In the genomic region with DNA sequence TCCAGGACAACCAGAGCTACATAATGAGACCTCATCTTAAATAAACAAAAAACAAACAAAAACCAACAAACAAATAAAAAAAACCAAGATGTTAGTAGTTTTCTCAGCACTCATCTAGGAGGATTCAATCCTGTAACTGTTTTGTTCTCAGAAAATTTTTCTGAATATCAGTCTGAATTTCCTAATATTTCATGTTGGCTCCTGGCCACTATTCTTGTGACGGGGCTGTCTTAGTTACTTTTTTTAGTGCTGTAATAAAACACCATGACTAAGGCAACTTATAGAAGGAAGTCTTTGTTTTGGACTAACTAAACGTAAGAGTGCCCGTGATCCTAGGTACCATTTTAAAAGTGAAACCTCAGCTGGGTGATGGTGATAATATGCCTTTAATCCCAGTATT, we compare ENCODE assay signal across 41 mouse cellular contexts. TPM values are rescaled to one million over a fixed set of nuclear protein-coding genes. Genes with fewer than 3 reads are reported as not detected.
"Had no signal": no experiment of that assay in that cellular context is flagged by ENCODE, and none has a peak within 500 bp of the region (broad histone marks: within the 10 kb centered on the region; RNA-seq: fewer than 3 reads in every experiment).

No protein-coding gene starts in this region.

- ATAC-seq: hindbrain, postnatal 0 days; intestine, embryonic 16.5 days; liver, embryonic 12.5 days had no signal

- DNase-seq: gastrocnemius, postnatal 14 days; gastrocnemius, postnatal 36 days; heart, adult 18-20 months; heart, postnatal 14 days; heart, postnatal 36 days; kidney, adult 11 months; kidney, adult 2 months; kidney, adult 9 months; kidney, postnatal 14 days; kidney, postnatal 36 days; layer of hippocampus, adult 9-11 months; layer of hippocampus, postnatal 36 days; left cerebral cortex, postnatal 4 days had no signal

- H3K9me3 ChIP-seq: heart, embryonic 13.5 days; heart, embryonic 15.5 days; hindbrain, embryonic 13.5 days; hindbrain, embryonic 15.5 days; kidney, embryonic 15.5 days; limb, embryonic 13.5 days; limb, embryonic 15.5 days; liver, embryonic 12.5 days had no signal

- H3K27me3 ChIP-seq: heart, embryonic 13.5 days; heart, embryonic 15.5 days; hindbrain, embryonic 13.5 days; hindbrain, embryonic 15.5 days; kidney, embryonic 15.5 days; limb, embryonic 13.5 days; limb, embryonic 15.5 days; liver, embryonic 12.5 days had no signal

- H3K27ac ChIP-seq: heart, embryonic 13.5 days; heart, embryonic 15.5 days; hindbrain, embryonic 13.5 days; hindbrain, embryonic 15.5 days; hindbrain, postnatal 0 days; kidney, embryonic 15.5 days; kidney, postnatal 0 days; limb, embryonic 13.5 days; limb, embryonic 15.5 days; liver, embryonic 12.5 days; liver, embryonic 14.5 days had no signal

- H3K4me1 ChIP-seq: heart, embryonic 15.5 days; hindbrain, embryonic 15.5 days; limb, embryonic 15.5 days; liver, embryonic 12.5 days had no signal

- H3K9ac ChIP-seq: heart, embryonic 13.5 days; heart, embryonic 15.5 days; hindbrain, embryonic 13.5 days; hindbrain, embryonic 15.5 days; kidney, embryonic 15.5 days; limb, embryonic 13.5 days; limb, embryonic 15.5 days; liver, embryonic 12.5 days; liver, embryonic 14.5 days had no signal

- H3K36me3 ChIP-seq: heart, embryonic 13.5 days; heart, embryonic 15.5 days; hindbrain, embryonic 13.5 days; hindbrain, embryonic 15.5 days; kidney, embryonic 15.5 days; limb, embryonic 13.5 days; limb, embryonic 15.5 days; liver, embryonic 12.5 days had no signal

- H3K4me3 ChIP-seq: heart, embryonic 13.5 days; heart, embryonic 15.5 days; hindbrain, embryonic 13.5 days; hindbrain, embryonic 15.5 days; kidney, embryonic 15.5 days; limb, embryonic 13.5 days; limb, embryonic 15.5 days; liver, embryonic 12.5 days had no signal

- H3K4me2 ChIP-seq: heart, embryonic 11.5 days; heart, embryonic 13.5 days; heart, embryonic 15.5 days; hindbrain, embryonic 13.5 days; hindbrain, embryonic 15.5 days; kidney, embryonic 15.5 days; limb, embryonic 13.5 days; limb, embryonic 15.5 days; liver, embryonic 12.5 days had no signal

RNA-seq across cellular contexts. Expression of a gene that starts 53.0 kb away (rescaled TPM):
- total RNA-seq: gastrocnemius, adult 18-20 months; gastrocnemius, adult 8-10 months; gastrocnemius, postnatal 14 days; gastrocnemius, postnatal 36 days; heart, adult 18-20 months; heart, postnatal 14 days; heart, postnatal 36 days; hematopoietic stem cell, adult 5-6 weeks; hindbrain, postnatal 0 days; layer of hippocampus, adult 18-20 months; layer of hippocampus, adult 8-10 months; layer of hippocampus, postnatal 14 days; layer of hippocampus, postnatal 36 days; left cerebral cortex, adult 18-20 months; left cerebral cortex, adult 8-10 months; left cerebral cortex, postnatal 10 days; left cerebral cortex, postnatal 25 days; left cerebral cortex, postnatal 4 days; liver, adult 2 months had no signal
- polyA plus RNA-seq: gonadal fat pad, adult 2 months; heart, embryonic 11.5 days; heart, embryonic 13.5 days; heart, embryonic 15.5 days; heart, postnatal 0 days; hindbrain, embryonic 11.5 days; hindbrain, embryonic 13.5 days; hindbrain, embryonic 15.5 days; hindbrain, postnatal 0 days; intestine, embryonic 16.5 days; kidney, adult 2 months; kidney, embryonic 15.5 days; kidney, postnatal 0 days; large intestine, adult 2 months; limb, embryonic 13.5 days; limb, embryonic 15.5 days; liver, adult 2 months; liver, embryonic 12.5 days; liver, embryonic 14.5 days had no signal
